Mouse (Mus musculus) cerebellum, postnatal 25 days (tissue): Measurements from ENCODE around the gene Glb1.
"Not testable (repeated sequence)": the region's sequence is repeated elsewhere in the genome, so short reads cannot be mapped to it uniquely, and the experiment has no call there.

Source experiments
- DNase-seq, 2 experiments: peaks; one replicate each; pipeline ENCODE4 v3.0.0; 2021; ENCODE audit warnings: mixed read lengths in 2 of 2

Gene Glb1

DNA sequence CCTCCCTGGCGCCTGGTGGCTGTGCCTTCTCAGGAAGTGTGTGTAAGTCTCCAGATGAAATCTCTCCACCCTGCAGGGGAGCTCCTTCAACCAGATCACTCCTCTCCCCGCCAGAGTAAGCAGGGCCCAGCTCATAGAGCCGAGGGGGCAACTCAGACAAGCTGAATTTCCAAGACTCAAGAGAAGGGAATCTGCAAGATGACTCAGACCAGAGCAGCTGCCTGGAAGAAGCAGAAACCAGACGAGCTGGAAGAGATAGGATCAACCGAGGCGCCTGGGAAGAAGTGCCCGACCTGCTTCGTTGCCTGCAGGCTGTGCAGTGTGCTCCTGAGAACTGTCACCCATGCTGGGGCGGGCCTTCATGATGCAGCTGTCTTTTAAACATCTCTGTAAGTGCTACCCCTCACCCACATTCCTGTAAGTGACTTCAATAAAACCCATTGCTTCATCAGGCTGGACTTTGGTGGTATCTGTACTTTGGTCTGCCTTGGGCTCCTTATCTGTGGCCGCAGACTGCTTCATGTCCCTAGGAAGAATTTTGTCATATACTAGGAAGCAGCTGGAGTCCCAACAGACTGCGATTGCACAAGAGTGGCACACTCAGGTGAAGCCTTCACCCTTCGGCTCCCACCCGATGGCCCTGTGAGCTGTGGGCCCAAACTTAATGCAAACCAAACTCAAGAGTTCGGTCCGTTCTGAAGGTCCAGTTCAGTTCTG lies 102.0 kb downstream of the Glb1 start:
- DNase-seq = no peak

DNA sequence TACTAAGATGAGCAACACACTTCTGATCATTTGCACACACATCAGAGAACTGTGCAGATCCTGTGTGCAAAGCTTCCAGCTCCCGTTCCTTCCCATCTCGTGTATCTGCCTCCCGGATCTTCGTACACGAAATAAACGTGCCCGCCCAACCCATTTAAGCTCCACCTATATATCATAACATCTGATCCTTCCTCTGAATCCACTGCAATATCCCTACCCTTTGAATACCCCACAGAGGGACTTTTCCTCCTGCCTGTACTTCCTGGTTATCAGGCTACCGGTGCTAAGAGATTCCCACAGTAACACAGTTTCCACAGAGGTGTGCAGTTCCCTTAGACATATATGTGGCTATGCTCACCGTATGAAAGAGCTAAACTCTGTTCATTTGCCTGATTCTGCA lies 103.9 kb downstream of the Glb1 start, which contains the start of gene Ccr4:
Ccr4 (minus strand) TSS at position 101 of the 400 bp plus-strand sequence.
- no peak for DNase-seq

DNA sequence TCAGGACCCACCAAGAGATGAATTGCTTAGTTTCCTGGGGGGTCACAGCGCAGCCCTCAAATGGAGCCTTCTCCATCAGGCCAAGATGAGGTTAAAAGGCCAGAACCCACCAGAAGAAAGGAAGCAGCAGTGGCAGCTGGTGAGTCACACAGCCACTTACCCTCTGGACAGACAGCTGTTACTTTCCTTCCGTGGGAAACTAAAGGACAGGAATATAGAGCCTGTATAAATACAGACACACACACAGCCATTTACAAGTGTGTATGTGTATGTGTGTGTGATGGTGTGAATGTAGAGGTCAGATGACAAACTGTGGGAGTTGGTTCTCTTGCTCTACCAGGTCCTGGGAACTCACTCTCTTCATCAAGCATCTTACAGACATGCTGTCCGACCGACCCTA lies 105.7 kb downstream of the Glb1 start:
- DNase-seq = no peak

DNA sequence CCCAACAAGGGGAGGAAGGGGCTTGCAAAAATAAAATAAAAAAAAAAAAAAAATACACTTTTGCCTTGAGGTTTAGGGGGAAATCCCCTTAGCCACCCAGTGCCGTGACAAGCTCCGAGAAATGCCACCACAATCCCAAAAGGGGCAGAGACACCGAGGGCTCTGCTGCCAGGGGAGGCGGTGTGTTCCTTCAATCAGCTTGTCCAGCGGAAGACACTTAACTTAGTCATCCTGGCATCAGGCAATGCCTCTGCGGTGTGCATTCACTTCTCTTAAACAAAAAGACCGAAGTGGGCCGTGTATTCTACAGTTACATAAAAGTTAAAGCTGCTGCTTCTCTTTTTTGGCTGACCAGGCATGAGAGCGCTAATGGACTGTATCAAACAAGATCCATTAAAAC lies 106.5 kb downstream of the Glb1 start:
- DNase-seq = no peak

DNA sequence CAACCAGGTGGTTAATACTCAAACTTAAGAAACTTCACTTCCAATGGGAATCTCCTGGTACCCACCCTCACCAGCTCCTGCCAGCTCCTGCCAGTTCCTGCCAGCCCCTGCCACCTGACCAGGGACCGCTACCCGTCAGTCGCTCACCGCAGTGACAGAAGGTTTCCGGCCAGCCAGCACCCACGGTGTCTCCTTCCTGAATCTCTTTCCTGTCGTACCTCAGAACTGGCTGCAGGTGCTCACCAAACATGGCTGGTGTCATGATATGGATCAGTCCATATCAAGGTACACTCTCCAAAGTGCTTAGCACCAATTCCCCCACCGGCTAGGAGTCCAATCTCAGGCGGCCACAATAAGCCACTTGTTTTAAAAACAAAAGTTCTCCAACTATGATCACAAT lies 108.9 kb downstream of the Glb1 start:
- DNase-seq = no peak

DNA sequence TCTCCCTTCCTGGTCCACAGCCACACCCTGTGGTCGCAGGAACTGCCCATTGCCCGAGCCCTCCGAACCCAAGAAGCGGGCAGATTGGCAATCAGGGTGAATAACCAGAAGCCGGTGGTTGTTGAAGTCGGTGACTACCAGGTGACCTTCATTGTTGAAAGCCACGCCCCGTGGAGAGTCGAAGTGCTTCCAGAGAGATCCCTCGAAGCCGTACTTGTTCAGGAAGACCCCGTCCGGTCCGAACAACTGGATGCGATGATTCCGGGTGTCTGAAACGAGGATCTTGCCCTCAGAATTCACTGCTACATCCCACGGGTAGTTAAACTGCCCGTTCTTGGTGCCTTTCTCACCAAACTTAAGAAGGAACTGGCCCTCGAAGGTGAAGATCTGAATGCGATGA lies 112.0 kb downstream of the Glb1 start:
- no peak for DNase-seq

DNA sequence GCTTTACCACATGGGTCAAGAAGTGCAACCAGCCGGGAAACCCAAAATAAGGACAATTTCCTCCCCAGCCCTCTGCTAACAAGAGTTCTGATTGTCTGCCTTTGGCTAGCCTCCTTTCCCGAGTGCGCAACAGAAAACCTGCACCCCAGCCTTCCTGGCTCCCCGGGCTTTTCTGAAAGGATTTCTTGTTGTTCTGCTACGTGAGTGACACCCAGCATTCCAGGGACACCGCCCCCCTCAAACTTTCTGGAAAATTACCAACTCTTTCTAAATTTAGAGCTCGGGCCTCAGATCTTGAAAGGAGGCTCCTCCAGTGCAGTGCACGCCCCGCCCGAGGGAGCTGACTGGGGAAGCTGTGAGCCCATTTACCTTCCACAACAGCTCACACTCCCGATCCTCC lies 114.5 kb downstream of the Glb1 start, which contains the start of gene C130032M10Rik:
C130032M10Rik (plus strand) TSS at position 334 of the 400 bp plus-strand sequence.
- DNase-seq = no peak

DNA sequence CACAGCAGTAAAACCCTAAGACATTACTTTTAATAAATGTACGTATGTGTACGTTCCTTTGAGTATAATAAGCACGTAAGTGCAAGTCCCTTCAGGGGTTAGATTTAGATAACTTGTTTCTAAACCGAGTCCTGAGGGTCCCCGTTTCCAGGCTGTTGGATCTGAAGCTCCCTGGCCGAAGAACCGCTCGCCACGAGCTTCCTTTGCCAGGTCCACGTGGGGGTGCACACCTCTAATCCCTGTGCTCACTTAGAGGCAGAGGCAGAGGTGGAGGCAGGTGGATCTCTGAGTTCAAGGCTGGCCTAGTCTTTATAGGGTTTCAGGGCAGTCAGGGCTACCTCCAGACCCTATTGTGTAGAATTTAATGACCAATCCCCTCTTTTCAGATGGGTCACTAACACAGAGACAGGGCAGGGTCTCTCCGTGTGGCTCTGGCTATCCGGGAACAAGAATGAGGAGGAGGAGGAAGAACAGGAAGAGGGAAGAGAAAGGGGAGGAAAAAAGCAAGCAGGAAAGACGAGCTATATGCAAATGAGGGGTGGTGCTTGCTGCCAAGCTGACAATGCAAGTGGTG lies 117.1 kb downstream of the Glb1 start:
- DNase-seq = no peak

DNA sequence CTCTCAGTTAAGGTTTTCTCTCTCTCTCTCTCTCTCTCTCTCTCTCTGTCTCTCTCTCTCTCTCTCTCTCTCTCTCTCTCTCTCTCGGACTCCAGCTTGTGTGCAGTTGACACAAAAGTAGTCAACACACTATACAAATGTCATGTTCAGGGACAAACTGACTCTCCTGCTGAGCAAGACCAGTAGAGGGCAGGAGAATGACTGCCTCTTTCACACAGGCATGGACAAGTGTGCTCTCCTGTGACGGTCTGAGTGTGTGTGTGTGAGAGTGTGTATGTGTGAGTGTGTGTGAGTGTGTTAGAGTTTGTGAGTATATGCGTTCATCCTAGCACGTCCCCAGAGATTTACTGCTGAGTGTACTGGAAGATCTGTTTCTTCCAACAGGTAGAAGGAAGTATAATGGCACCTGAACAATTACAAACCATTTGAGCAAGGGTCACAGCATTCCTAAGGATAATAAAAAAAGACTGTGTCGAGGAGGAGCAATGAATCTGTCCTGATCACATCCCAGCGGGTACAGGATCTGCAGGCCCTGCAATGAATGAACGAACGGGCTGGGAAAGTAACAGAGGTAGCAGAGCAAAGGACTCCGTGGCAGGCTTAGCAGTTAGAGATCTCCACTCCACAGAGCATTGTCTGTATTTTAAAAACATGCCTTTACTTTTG lies 118.1 kb downstream of the Glb1 start:
- no peak for DNase-seq

DNA sequence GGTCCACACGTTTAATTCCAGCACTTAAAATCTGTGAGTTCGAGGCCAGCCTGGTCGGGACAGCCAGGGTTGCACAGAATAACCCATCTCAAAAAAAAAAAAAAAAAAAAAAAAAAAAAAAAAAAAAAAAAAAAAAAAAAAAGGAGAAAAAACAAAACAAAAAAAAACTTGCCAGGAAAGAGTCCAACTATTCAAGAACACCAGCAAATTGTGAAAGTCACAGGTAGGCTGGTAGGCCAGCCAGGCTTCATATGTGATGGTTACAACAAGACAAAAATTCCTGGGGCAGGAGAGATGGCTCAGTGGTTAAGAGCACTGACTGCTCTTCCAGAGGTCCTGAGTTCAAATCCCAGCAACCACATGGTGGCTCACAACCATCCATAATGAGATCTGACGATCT lies 119.7 kb downstream of the Glb1 start:
- not testable (repeated sequence) for DNase-seq

DNA sequence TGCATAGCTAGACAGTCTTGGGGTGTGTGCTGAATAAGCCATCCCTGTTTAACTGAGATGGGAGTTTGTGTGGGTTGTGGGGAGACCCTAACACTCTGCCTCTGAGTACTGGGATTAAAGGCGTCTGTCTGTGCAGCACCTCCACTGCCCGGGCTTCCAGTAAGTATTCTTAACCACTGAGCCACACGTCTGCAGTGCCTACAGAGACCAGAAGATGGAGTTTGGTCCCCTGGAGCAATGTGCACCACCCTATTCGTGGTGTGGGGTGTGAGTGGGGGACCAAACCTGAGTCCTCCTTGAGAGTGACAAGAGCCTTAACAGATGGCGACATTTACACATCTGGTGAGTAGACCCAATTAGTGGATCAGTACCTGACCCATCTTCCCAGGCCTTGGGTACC lies 121.2 kb downstream of the Glb1 start:
- no peak for DNase-seq

DNA sequence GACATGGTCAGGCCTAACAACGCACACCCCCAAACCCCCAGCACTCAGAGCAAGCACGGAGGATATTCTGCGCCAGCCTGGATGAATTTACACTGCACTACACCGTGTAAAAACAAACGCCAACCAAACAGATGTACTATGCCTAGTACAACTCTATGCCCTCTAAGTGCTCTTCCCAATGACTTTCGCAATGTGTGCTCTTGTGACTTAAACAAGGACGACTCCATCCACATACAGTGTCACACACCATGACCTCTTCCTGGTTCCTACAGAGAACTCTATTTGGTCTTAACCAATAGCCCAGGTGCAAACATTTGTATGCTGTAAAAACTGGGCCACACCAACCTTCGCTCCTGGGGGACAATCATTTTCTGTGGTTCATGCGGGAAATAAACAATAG lies 121.6 kb downstream of the Glb1 start:
- no peak for DNase-seq
